Mouse (Mus musculus) c-Kit-positive CD71-positive TER-119-negative erythroid progenitor cells, embryonic 14.5 days (primary cell): ENCODE data around the gene Dlec1.

Experiments used
- DNase-seq: peaks from one replicate; pipeline ENCODE4 v3.0.0-alpha.2; 2013; ENCODE audit warnings: low read depth

Gene Dlec1

GRCm38 (mm10) chr9:119101992-119102782 is at the start of gene Dlec1:
Dlec1 (plus strand) TSS chr9:119102478.
- DNase-seq = peak; percentile 51

GRCm38 (mm10) chr9:119053964-119054576 is 48.2 kb upstream of the Dlec1 start:
- DNase-seq = no peak

GRCm38 (mm10) chr9:119055336-119055735 is 46.9 kb upstream of the Dlec1 start:
- no peak for DNase-seq

- no peak for DNase-seq
Measured at GRCm38 (mm10) chr9:119058245-119058644, 44.0 kb upstream of the Dlec1 start.

GRCm38 (mm10) chr9:119060701-119061100 is 41.6 kb upstream of the Dlec1 start:
- no peak for DNase-seq

- DNase-seq = no peak
Measured at GRCm38 (mm10) chr9:119063036-119063644, 39.1 kb upstream of the Dlec1 start.

- DNase-seq = no peak
Measured at GRCm38 (mm10) chr9:119064296-119064695, 38.0 kb upstream of the Dlec1 start.

GRCm38 (mm10) chr9:119067601-119068000 is 34.7 kb upstream of the Dlec1 start:
- DNase-seq = peak; percentile 44

- DNase-seq = no peak
Measured at GRCm38 (mm10) chr9:119068266-119068665, 34.0 kb upstream of the Dlec1 start.

- no peak for DNase-seq
Measured at GRCm38 (mm10) chr9:119070173-119070825, 32.0 kb upstream of the Dlec1 start.

- DNase-seq = no peak
Measured at GRCm38 (mm10) chr9:119071786-119072185, 30.5 kb upstream of the Dlec1 start.

- no peak for DNase-seq
Measured at GRCm38 (mm10) chr9:119073184-119073895, 28.9 kb upstream of the Dlec1 start.

- DNase-seq = no peak
Measured at GRCm38 (mm10) chr9:119075685-119076084, 26.6 kb upstream of the Dlec1 start.

GRCm38 (mm10) chr9:119080040-119080675 is 22.1 kb upstream of the Dlec1 start:
- no peak for DNase-seq

- no peak for DNase-seq
Measured at GRCm38 (mm10) chr9:119082039-119082438, 20.2 kb upstream of the Dlec1 start.

GRCm38 (mm10) chr9:119082656-119083430 is 19.4 kb upstream of the Dlec1 start:
- DNase-seq = no peak

GRCm38 (mm10) chr9:119083966-119084365 is 18.3 kb upstream of the Dlec1 start:
- no peak for DNase-seq

GRCm38 (mm10) chr9:119086451-119086850 is 15.8 kb upstream of the Dlec1 start:
- no peak for DNase-seq

- no peak for DNase-seq
Measured at GRCm38 (mm10) chr9:119087309-119087708, 15.0 kb upstream of the Dlec1 start.

GRCm38 (mm10) chr9:119088148-119088801 is 14.0 kb upstream of the Dlec1 start:
- peak; percentile 48 for DNase-seq
